8 mouse cellular contexts compared by ENCODE assay signal in the genomic region with DNA sequence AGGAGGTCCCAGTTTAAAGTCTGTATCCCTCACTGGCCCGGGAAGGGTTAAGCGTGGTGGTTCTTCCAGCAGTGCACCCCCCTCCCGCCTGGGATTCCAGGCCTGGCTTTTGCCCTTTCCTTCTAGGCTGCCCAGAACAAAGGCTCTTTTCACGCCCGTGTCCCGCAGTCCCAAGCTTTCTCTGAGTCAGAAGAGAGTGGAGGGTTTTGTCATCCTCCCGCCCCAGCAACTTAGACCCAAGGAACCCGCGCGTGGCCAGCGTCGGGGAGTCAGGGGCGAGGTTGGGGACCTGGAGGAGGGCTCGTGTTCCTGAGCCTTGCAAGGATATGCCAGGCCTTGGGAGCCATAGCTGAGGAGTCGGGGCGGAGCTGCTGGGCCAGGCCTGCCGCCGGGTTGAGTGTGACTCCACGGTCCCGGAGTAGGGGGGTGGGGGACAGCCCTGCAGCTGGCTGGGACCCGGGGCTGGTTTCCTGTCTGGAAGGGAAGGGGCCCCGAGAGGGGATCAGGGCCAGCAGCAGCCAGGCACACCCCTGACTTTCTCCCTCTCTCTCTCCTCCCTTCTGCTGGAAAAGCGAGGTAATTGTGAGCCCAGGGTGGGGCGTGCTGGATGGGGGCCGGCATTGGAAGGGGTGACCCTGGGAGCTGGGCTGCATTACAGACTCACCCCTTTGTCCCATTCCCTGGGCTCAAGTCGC. TPM values are rescaled to one million over a fixed set of nuclear protein-coding genes. Genes with fewer than 3 reads are reported as not detected.
DNase-seq lines count a peak whose midpoint lies in the region; ATAC-seq and TF ChIP-seq lines count a peak whose summit lies in the region.

No protein-coding gene starts in this region.

- no peaks in the 10 kb centered on the region for H3K36me3 ChIP-seq in kidney, adult 2 months (ENCODE audit: control insufficient read depth, insufficient read depth, low read length)

- ATAC-seq in granulocyte monocyte progenitor cell, adult 5-6 weeks (replicated peaks; ENCODE audit: poor library complexity, severe bottlenecking): peak; percentile 10; the same call in 1 of the 2 replicates

- no peak for TF ChIP-seq CTCF in cortical plate, adult 2 months (IDR thresholded peaks at IDR 0.05; ENCODE audit: extremely low read depth, insufficient read depth, low read length)
- TF ChIP-seq CTCF in kidney, adult 2 months (conservative IDR thresholded peaks at IDR 0.05; ENCODE audit: insufficient read depth, insufficient read length, low read depth, low read length): no peak

- WGBS in kidney, adult 2 months: 1% methylated on average over 26 of the region's 26 CpGs

- peak overlapping the region; percentile 54 for H3K4me3 ChIP-seq in cortical plate, adult 2 months (ENCODE audit: insufficient read depth, low read length)
- H3K4me3 ChIP-seq in kidney, adult 2 months (ENCODE audit: insufficient read depth, low read depth, low read length): peak overlapping the region; percentile 88

- TF ChIP-seq POLR2A in cortical plate, adult 2 months (IDR thresholded peaks at IDR 0.05; ENCODE audit: extremely low read depth, insufficient read depth, low read length): no peak
- TF ChIP-seq POLR2A in kidney, adult 2 months (IDR thresholded peaks at IDR 0.05; ENCODE audit: low read depth, low read length): no peak

- peak; percentile 99 for DNase-seq in heart, adult 11 months
- no peak for DNase-seq in heart, adult 8-10 months (ENCODE audit: low spot score)
- DNase-seq in kidney, adult 2 months: peak; percentile 79
- peak; percentile 87 for DNase-seq in lung, postnatal 10 days
- DNase-seq in retina, postnatal 1 day: peak; percentile 83
- no peak for DNase-seq in right cerebral cortex, postnatal 14 days

- H3K4me1 ChIP-seq in cortical plate, adult 2 months (ENCODE audit: control insufficient read depth, insufficient read depth, low read length): no peaks in the 10 kb centered on the region
- H3K4me1 ChIP-seq in kidney, adult 2 months (ENCODE audit: control insufficient read depth, insufficient read depth, low read length): peaks cover 19% of the 10 kb centered on the region

- H3K27ac ChIP-seq in cortical plate, adult 2 months (ENCODE audit: insufficient read depth, low read length): peak overlapping the region; percentile 89
- peak overlapping the region; percentile 99 for H3K27ac ChIP-seq in kidney, adult 2 months (ENCODE audit: insufficient read depth, low read depth, low read length)

- no peaks in the 10 kb centered on the region for H3K27me3 ChIP-seq in kidney, adult 2 months (replicated peaks; ENCODE audit: control insufficient read depth, insufficient read depth, low read length)

RNA-seq across cellular contexts. Expression of a gene that starts 1.8 kb away (rescaled TPM):
- 1 to 10 TPM; 4.8 to 5.4 (median 5.3) TPM for total RNA-seq in heart, adult 8-10 months (2022)
- polyA plus RNA-seq in cortical plate, adult 2 months (2012; rRNA removed): 163 and 169 TPM in 2 replicates
- 5.1 and 8.7 TPM in 2 replicates for total RNA-seq in granulocyte monocyte progenitor cell, adult 5-6 weeks (2014; fragmentation: Nextera tagmentation)
- 2.1 and 5.0 TPM in 2 replicates for total RNA-seq in granulocyte monocyte progenitor cell, adult 5-6 weeks (2017)
- 73.6 and 96.1 TPM in 2 replicates for polyA plus RNA-seq in kidney, adult 2 months (2012; rRNA removed)

RNA-seq across cellular contexts. Expression of a gene that starts 11.8 kb away (rescaled TPM):
- total RNA-seq in heart, adult 8-10 months (2022): 10 to 100 TPM; 11.3 to 19.5 (median 15.3) TPM
- polyA plus RNA-seq in cortical plate, adult 2 months (2012; rRNA removed): 23.2 and 25.5 TPM in 2 replicates
- total RNA-seq in granulocyte monocyte progenitor cell, adult 5-6 weeks (2014; fragmentation: Nextera tagmentation): 17.2 and 22.8 TPM in 2 replicates
- total RNA-seq in granulocyte monocyte progenitor cell, adult 5-6 weeks (2017): 32.9 and 47.6 TPM in 2 replicates
- polyA plus RNA-seq in kidney, adult 2 months (2012; rRNA removed): 19.0 and 29.8 TPM in 2 replicates

RNA-seq across cellular contexts. Expression of a gene that starts 15.7 kb away (rescaled TPM):
- total RNA-seq in heart, adult 8-10 months (2022): 10 to 100 TPM; 75.5 to 91.1 (median 82.0) TPM
- polyA plus RNA-seq in cortical plate, adult 2 months (2012; rRNA removed): 74.4 and 78.5 TPM in 2 replicates
- 31.4 and 38.9 TPM in 2 replicates for total RNA-seq in granulocyte monocyte progenitor cell, adult 5-6 weeks (2014; fragmentation: Nextera tagmentation)
- total RNA-seq in granulocyte monocyte progenitor cell, adult 5-6 weeks (2017): 77.6 and 91.3 TPM in 2 replicates
- polyA plus RNA-seq in kidney, adult 2 months (2012; rRNA removed): 203 and 259 TPM in 2 replicates

RNA-seq across cellular contexts. Expression of a gene that starts 19.2 kb away (rescaled TPM):
- total RNA-seq in heart, adult 8-10 months (2022): 1 to 10 TPM; 2.1 to 2.6 (median 2.4) TPM
- polyA plus RNA-seq in cortical plate, adult 2 months (2012; rRNA removed): 29.0 and 34.1 TPM in 2 replicates
- not detected in 2 replicates for total RNA-seq in granulocyte monocyte progenitor cell, adult 5-6 weeks (2014; fragmentation: Nextera tagmentation)
- total RNA-seq in granulocyte monocyte progenitor cell, adult 5-6 weeks (2017): 0.04 TPM in 1 of 2 replicates, not detected in the other
- 4.4 and 4.7 TPM in 2 replicates for polyA plus RNA-seq in kidney, adult 2 months (2012; rRNA removed)

RNA-seq across cellular contexts. Expression of a gene that starts 19.2 kb away (rescaled TPM):
- total RNA-seq in heart, adult 8-10 months (2022): under 1 TPM; 0.16 to 0.41 (median 0.18) TPM
- 29.7 and 31.4 TPM in 2 replicates for polyA plus RNA-seq in cortical plate, adult 2 months (2012; rRNA removed)
- 0.51 TPM in 1 of 2 replicates, not detected in the other for total RNA-seq in granulocyte monocyte progenitor cell, adult 5-6 weeks (2014; fragmentation: Nextera tagmentation)
- not detected in 2 replicates for total RNA-seq in granulocyte monocyte progenitor cell, adult 5-6 weeks (2017)
- 1.4 and 1.6 TPM in 2 replicates for polyA plus RNA-seq in kidney, adult 2 months (2012; rRNA removed)

Comparison
In these comparisons a context has a peak if more than half of its experiments do, and no peak if none do; other contexts are left out.
1. DNase-seq: peak in heart, adult 11 months (single experiment), kidney, adult 2 months (single experiment), lung, postnatal 10 days (single experiment) and retina, postnatal 1 day (single experiment); none in heart, adult 8-10 months (single experiment) and right cerebral cortex, postnatal 14 days (single experiment).